Mouse (Mus musculus): ENCODE measurements at regions not wholly inside any gene's neighbourhood (a gene's known extent, or its start where the extent isn't known, plus 50 kb on each side); places are given as distances from the start of the nearest gene placed in this dataset.

- TF ChIP-seq CTCF (IDR thresholded peaks at IDR 0.05; ENCODE audit: control insufficient read depth, insufficient read depth, low read length) (no peak), POLR2A (IDR thresholded peaks at IDR 0.05; ENCODE audit: borderline replicate concordance, control insufficient read depth, low read depth, low read length) (no peak)
Observed at GRCm38 (mm10) chr4:153187959-153188503, 294.6 kb downstream of the Ajap1 start.
